Mouse (Mus musculus): Measurements from ENCODE around the gene Sf3a2.
A peak's percentile ranks its signal among the peaks of the same experiment; 100 is the strongest.
"Not testable (repeated sequence)": the region's sequence is repeated elsewhere in the genome, so short reads cannot be mapped to it uniquely, and the experiment has no call there.

The Sf3a2 gene

DNA sequence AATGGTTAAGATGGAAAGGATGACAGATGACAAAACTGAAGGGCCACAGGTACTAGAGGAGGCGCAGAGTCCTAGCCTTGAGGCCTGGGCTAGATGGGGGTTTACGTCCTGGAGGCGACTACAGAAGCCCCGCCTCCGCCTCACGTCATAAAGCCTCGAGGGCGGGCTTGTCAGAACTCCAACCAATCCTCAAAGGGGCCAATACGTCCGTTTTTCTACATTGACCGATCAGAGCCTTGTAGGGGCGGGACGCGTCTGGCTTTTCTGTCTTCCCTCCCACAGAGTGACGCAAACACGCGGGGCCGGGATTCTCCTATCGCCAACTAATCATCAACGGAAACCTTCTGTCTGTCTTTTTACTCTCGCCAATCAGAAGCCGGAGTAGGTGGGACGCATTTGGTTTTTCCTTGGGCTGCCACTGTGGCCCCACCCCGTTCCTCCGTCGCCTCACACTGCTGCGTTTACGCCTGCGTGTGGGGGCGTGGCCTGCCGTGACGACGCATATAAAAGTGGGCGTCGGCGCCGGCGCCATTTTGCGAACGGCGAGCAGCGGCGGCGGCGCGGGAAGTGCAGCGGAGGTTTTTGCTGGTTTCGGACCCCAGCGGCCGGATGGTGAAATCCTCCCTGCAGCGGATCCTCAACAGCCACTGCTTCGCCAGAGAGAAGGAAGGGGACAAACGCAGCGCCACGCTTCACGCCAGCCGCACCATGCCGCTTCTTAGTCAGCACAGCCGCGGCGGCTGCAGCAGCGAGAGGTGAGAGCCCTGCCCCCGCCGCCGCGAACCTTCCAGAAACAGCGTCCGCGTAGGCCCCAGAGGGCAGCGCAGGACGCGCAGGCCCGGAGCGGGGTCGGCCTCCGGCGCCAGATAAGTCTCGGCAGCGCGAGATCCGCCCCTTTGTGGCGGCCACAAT, 28.4 kb downstream of the Sf3a2 start, which contains the start of gene Oaz1:
Gene Oaz1 (plus strand): TSS at position 506 of the 912 bp plus-strand sequence.
- DNase-seq: peak; percentile 99

GRCm38 (mm10) chr10:80827063-80827869, 29.3 kb downstream of the Sf3a2 start:
- DNase-seq: no peak

DNA sequence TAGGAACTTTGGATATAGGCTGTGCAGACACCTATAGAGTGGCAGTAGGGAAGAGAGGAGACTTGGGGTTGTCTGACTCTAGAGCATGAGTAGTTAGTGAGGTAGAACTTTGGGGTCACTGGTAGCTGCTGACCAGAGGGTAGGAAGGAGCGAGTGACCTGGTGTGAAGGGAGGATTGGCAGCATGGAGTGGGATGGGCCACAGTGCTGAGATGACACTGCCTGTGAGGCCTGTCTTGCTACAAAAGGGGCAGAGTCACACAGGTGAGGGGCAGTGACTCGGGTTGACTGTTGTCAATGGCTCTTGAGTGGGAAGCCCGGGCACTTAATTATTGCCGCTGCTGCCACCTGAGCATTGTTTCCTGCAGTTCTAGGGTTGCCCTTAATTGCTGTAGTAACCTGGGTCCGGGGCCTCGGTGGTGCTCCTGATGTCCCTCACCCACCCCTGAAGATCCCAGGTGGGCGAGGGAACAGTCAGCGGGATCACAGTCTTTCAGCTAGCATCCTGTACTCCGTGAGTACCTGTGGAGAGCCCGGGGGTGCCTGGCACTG, 29.9 kb downstream of the Sf3a2 start:
- DNase-seq: peak in 1 of 2 experiments; percentile 14

- DNase-seq: not testable (repeated sequence)
Measured at GRCm38 (mm10) chr10:80828587-80828986, 30.6 kb downstream of the Sf3a2 start.

DNA sequence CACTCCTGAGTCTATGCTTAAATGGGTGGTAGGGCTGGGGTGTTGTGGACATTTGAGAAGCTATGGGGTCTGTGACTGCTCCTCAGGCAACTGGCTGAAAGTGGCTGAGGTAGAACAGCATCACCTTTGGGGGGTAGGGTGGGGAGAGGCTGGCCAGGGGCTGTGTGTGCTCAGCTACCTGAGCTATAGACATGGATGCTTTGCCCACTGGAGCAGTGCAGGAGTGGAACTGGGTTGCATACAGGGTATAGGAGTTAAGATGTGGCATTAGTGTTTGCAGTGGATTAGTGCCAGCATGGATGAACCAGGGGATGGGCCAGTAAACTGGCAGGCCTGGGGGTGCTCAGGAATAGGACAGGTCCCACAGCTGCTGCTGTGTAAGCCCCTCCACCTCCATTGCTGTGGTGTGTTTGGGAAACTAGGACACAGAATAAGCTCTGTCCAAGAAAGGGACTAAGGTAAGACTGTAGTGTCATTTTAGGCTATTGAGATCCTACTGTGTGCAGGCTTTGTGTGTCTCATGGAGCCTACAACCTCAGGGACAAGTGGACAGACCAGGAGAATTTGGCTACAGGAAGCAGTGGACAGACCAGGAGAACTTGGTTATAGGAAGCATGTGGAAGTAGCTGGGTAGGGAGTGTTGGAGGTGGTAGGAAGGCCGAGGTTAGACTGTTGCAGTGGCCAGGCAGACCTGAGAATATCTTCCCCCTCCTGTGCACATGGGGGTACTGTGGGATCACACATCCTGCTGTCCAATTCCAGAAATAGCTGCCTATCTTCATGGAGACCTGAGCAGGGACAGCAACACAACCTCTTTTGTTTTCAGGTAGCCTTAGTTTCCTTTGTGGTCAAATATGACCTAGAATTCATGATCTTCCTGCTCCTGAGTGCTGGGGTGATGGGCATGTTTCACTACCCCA, 31.6 kb downstream of the Sf3a2 start:
- DNase-seq: no peak

DNA sequence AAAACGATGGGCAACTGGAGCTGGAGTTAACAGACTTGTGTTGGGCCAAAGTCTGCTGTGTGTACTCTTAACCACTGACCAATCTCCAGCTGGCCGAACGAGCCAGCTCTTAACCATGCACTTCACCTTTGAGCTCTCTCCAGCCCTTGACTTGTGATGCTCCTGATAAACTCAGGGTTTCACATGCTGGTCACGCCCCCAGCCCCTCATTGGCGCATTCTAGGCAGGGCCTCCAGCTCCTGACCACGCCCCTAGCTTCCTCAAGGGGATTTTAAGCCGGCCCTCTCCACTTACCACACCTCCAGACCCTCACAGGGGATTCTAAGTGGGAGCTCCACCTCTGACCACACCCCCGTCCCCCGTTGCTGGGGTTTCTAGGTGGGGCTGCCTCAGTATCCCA, 33.1 kb downstream of the Sf3a2 start:
- peak in 1 of 2 experiments; percentile 56 for DNase-seq

- DNase-seq: no peak
Measured at GRCm38 (mm10) chr10:80832818-80833217, 34.8 kb downstream of the Sf3a2 start.

- peak; percentile 60 to 62 for DNase-seq
Measured at GRCm38 (mm10) chr10:80835617-80836016, 37.6 kb downstream of the Sf3a2 start.

GRCm38 (mm10) chr10:80836949-80837379, 39.0 kb downstream of the Sf3a2 start:
- peak; percentile 85 for DNase-seq

GRCm38 (mm10) chr10:80837827-80838226, 39.8 kb downstream of the Sf3a2 start:
- no peak for DNase-seq

- no peak for DNase-seq
Measured at GRCm38 (mm10) chr10:80838346-80838912, 40.4 kb downstream of the Sf3a2 start.

GRCm38 (mm10) chr10:80839848-80840247, 41.9 kb downstream of the Sf3a2 start:
- no peak for DNase-seq

GRCm38 (mm10) chr10:80841685-80842084, 43.7 kb downstream of the Sf3a2 start:
- DNase-seq: no peak

DNA sequence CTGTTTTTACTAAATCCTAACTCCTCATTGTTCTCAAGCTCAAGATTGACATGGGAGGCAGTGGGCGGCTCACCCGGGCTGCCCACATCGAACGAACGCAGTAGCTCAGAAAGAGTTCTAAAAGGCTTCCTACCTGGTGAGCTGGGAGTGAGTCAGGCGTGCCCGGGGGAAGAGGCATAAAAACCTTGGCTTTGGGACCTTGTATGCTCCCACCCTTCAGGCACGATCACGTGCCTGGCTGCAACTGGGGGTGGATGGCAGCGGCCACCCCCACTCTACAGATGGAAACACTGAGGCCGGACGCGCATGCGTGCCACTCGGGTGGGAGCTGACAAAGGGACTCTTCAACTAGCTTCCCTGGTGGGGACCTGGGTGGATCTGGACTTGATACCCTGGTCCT, 44.3 kb downstream of the Sf3a2 start:
- no peak for DNase-seq

- DNase-seq: peak in 1 of 2 experiments; percentile 39
Measured at GRCm38 (mm10) chr10:80843087-80843930, 45.3 kb downstream of the Sf3a2 start.

DNA sequence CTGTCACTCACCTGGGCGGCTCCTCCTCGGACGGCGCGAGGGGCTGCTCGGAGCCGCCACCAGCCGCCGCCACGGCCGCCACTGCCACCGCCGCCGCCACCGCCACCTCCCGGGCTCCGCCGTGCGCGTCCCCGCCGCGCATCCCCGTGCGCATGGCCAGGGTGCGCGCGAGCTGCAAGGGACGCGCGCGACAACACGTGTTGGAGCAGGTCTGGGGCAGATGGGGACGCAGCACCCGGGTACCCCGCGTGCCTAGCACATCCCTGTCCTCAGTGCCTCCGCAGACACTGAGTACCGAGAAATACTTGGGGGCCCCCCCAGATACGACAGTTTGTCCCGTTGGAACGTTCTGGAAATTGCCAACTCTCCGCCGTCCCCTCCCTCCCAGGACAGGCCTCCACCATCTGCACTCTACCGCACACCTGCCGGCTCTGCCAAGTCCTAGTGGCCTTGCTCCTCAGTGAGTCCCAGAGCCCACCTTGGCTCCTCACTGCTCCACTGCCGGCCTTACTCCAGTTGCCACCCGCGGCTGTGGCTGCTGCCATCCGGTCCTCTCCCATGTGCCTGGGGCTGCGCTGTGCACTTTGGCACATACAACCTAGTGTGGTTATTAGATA, 46.0 kb downstream of the Sf3a2 start, which contains the start of gene Lingo3:
Gene Lingo3 (minus strand): TSS at position 109 of the 617 bp plus-strand sequence.
- peak; percentile 82 to 85 for DNase-seq

- DNase-seq: peak; percentile 86
Measured at GRCm38 (mm10) chr10:80845055-80845693, 47.2 kb downstream of the Sf3a2 start.

DNA sequence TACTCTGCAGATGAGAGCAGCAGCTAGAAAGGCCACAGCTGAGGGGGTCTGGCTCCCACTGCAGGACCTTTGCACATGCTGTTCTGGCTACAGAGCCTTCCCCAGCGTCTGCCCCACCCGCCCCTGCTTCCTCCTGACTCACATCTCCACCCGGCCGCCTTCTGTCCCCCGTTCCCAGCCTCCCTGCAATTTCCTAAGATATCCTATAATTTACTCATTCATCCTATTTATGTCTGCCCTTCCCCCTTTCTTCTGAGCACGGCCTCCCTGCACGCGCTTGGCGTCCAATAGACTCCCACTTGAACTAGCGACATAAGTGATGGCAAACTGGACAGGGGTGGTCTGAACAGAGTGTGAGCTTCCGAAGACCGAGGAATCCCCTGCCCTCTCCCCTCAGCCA, 47.7 kb downstream of the Sf3a2 start:
- no peak for DNase-seq

GRCm38 (mm10) chr10:80848571-80848970, 50.6 kb downstream of the Sf3a2 start:
- DNase-seq: peak in 1 of 2 experiments; percentile 51

All from cerebellum, postnatal 10 days (tissue).